Mouse (Mus musculus): ENCODE results near the gene Olfr666.

- TF ChIP-seq CTCF (IDR thresholded peaks at IDR 0.05; ENCODE audit: borderline replicate concordance, control insufficient read depth, extremely low read depth, insufficient read depth, low read length, poor library complexity) (no peak), POLR2A (IDR thresholded peaks at IDR 0.05; ENCODE audit: control insufficient read depth, extremely low read depth, insufficient read depth, low read length, poor library complexity) (no peak)
Observed at GRCm38 (mm10) chr7:104861381-104861780, 34.4 kb downstream of the Olfr666 start.

Measured in thymus, adult 2 months (tissue).